Mouse (Mus musculus) heart, adult 2 months (tissue): ENCODE measurements around the gene Camk1d.

Experiments
- CTCF ChIP-seq: fragments of 200-600 bp; IDR thresholded peaks from 2 replicates; pipeline ENCODE4 v1.8.1; 2022; ENCODE audit warnings: antibody characterized with exemption, mild to moderate bottlenecking, moderate library complexity
- EP300 ChIP-seq: fragments of 200-500 bp; IDR thresholded peaks from 2 replicates; pipeline ENCODE4 v1.6.1; 2011; ENCODE audit warnings: low read depth, low read length, control low read depth; ENCODE audit not compliant: insufficient read depth
- POLR2A ChIP-seq: fragments of 200-500 bp; IDR thresholded peaks from 2 replicates; pipeline ENCODE4 v1.6.1; 2011; ENCODE audit warnings: mild to moderate bottlenecking, low read depth, low read length, control low read depth; ENCODE audit not compliant: insufficient read depth

- TF ChIP-seq CTCF (no peak), EP300 (no peak), POLR2A (no peak)
Measured at GRCm38 (mm10) chr2:5566611-5567010, 147.7 kb downstream of the Camk1d start.
